Mouse (Mus musculus): ENCODE results near the gene Vars.

Gene Vars

DNA sequence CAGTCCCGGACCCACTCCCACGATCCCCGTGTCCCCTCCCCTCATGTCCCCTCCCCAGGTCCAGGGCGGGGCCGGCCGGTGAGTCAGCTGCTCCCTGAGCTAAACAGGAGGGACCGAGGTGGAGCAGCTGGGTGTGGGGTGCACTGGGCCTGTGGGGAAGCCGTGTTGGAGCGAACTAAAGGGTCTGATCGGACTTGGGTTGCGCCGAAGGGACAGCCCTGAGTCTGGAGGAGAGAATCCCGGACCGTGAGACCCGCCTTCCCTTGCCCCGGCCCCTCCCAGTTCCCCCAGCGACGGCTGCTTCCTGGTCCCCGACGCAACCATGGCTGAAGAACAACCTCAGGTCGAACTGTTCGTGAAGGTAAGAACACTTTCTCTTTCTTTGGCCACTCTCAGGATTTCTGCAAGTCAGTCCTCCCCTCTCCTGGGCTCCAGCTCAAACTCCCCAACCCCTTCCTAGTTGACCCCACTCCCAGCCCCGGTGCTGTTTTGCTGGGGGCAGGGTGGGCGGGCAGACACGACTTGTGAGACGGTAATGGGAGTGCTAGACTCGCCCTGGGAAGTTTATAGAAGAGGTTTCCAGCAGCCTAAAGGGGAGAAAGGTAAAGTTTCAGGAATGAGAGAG lies 49.5 kb downstream of the Vars start:
- peak; percentile 84 for DNase-seq

DNA sequence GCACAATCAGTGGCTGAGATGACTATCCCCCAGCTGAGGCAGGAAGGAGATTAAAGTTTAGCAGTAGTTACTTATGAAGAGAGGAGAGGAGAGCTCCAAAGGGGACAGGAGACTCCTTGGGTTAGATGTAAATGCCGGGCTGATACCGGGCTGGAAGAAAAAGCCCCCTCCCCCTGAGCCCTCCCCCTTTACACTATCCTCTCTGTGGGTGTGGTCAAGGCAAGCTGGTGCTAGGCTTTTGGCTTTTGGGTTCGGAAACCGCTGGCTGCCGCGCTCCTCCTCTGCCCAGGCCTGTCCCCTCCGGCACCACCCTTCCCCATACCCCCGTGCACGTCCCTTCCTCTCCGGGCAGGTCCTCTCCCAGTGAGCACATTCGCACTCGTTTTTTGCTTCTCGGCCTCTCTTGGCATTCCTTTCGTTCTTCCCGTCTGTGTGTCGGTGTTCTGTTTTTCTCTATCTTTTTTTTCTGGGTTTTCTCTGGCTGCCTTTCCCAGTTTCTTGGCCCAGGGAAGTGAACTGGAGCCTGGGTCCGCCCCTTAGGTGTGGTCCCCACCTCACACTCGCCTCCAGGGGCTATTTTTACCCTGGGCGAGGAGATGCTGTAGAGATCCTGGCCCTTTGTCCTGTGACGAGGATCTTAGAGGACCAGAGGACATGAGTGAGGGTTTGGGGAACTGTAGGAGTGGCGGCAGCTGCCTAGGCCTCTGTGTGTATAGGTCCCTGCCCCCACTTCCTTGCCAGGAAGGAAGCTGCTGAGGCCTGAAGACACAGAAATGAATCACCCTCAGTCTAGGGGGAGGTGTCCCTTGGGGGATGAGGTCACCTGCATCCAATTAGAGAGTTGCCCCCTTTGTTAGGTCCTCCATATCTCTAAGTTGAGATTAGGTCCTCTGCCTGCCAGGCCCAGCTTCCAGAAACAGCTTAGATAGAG lies 50.6 kb downstream of the Vars start:
- DNase-seq = peak; percentile 76

DNA sequence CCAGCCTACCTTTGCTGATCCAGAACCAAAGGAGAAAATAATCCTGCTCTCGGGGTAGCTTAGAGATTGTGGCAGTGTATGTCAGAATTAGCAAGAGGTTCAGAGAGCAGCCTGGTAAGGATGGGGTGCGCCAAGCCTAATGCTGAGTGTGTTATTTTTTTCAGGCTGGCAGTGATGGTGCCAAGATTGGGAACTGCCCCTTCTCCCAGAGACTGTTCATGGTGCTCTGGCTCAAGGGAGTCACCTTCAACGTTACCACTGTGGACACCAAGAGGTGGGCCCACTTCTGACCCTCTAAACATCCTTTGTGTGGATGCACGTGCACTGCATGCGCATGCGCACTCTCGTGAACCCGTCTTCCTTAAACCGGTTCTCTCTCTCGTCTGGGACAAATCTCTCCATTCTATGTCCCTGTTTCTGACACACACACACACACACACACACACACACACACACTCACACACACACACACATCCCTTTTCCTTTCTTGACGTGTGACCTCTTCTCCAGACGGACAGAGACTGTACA lies 51.5 kb downstream of the Vars start:
- DNase-seq = no peak

DNA sequence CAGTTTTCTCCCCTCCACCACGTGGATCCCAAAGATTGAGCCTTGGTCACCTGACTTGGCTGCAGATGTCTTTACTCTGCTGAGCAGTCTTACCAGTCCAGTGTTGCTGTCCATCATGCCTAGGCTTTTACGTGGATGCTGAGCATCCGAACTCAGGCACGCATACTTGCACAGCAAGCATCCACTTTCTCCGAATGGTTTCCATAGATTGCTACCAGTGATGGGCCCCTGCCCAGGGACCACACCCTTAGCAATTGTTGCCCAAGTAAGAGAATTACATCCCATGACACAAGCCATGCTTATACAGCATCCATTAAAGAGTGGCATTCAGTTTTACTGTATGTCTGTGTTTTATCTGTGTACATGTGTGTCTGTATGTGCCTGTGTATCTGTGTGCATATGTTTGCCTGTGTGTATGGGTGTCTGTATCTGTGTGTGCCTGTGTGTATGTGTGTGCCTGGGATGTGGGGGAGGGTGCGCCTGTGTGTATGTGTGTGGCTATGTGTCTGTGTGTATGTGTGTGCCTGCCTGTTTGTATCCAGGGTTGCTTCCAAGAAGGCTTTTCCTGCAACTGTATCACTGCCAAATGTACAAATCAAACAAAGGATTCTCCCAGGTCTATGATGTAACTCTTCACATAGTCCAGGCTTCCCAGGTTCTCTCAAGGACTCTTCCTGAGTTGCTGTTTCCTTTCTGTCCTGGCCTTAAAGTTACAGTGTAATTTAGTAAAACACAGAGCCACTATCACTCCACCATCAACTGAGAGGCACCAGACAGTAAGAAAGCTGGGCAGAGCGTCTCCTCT lies 55.1 kb downstream of the Vars start:
- DNase-seq = no peak

DNA sequence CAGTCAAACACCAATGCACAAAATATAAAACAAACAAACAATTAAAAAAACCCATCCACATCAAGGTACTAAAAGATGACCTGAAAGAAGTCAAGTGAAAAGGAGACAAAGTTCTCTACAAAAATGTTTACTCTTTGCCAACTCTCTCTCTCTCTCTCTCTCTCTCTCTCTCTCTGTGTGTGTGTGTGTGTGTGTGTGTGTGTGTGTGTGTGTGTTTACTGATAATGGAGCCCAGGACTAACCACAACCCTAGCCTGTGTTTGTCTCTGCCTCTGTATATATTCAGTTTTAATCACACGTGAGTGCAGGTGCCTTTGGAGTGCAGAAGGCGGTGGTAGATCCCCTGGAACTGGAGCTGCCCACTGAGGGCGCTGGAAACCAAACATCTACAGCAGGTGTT lies 56.3 kb downstream of the Vars start:
- no peak for DNase-seq

DNA sequence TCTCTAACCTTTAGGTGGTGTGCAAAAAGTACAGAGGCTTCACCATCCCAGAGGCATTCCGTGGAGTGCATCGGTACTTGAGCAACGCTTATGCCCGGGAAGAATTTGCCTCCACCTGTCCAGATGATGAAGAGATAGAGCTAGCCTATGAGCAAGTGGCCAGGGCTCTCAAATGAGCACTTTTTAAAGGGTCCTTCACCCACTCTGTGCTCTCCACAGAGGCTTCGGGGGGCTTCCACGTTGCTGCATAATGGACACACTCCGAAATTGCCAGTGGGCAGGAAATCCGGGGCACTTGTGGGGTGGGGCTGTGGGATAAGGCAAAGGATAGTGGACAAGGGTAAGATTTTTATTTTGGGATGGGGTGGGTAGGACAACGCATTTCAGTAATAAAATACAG lies 57.5 kb downstream of the Vars start:
- no peak for DNase-seq

DNA sequence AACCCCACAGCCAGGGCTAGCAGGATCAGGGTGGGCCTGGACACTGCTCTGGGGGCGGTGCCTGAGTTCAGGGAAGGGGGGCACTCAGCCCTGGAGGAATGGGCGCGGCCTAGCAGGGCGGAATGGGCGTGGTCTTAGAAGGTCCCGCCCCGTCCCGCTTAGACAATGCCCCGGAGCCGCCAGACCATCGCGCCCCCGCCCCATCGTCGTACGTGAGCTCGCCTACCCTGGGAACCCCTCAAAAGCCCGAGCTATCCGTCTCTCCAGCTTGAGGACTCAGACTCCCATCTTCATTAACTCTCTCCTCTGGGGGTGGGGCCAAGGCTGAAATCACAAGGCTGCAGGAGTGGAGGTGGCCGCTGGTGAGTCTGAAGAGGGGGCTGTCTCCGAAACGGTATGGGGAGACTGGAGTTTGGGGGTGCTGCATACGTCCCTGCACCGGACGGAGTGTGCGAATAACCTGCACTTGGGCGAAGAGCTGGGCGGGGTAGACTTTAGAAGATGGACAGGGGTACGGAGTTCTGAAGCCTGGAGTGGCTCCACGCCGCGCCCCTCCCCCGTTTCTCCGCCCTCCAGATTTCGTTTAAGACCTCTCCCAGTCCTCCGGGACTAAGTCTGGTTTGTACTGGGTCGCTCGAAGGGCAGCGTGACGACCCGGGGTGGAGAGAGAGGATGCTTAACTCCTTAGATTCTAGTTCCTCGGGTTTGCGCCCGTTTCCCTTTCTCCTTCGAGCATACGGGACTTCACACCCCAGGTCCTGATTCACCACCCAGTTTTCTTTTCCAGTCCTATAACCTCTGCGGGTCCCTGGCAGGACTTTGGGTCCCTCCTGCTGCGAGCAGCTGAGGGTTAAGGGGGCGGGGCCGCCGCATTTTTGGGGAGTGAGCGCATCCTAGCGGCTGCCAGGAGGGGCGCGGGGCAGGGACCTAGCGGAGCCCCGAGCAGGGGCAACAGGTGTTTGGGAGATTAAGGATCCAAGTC lies 58.4 kb downstream of the Vars start, which contains the start of gene Ddah2:
Gene Ddah2 (plus strand): TSS at position 125 of the 982 bp plus-strand sequence.
- DNase-seq = peak; percentile 96

DNA sequence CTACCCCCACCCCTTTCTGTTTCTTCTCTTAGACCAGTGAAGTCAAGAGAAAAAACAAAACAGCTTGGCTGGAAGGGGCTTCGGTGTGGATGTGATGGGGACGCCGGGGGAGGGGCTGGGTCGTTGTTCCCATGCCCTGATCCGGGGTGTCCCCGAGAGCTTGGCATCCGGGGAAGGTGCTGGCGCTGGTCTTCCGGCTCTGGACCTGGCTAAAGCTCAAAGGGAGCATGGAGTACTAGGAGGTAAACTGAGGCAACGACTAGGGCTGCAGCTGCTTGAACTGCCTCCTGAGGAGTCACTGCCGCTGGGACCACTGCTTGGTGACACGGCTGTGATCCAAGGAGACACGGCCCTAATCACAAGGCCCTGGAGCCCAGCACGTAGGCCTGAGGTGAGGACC lies 59.3 kb downstream of the Vars start:
- DNase-seq = no peak

DNA sequence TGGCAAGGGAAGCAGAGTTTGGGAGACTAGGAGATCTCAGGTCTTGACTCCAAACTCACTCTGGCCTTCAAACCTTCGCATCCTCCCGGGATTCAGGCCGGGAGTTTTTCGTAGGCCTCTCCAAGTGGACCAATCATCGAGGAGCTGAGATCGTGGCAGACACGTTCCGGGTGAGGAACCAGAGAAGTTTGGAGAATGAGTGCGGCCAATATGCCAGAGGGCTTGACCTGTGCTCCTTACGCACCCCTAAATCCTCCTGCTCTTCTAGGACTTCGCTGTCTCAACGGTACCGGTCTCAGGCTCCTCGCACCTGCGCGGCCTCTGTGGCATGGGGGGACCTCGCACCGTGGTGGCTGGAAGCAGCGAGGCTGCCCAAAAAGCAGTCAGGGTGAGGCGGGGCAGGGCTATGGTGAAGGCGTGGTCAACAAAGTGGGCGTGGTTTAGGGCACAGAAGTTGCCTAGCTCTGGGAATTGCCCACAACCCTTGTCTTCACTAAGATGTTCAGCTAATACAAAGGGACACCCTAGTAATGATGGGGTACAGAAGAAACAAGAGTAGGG lies 60.0 kb downstream of the Vars start:
- peak; percentile 47 for DNase-seq

DNA sequence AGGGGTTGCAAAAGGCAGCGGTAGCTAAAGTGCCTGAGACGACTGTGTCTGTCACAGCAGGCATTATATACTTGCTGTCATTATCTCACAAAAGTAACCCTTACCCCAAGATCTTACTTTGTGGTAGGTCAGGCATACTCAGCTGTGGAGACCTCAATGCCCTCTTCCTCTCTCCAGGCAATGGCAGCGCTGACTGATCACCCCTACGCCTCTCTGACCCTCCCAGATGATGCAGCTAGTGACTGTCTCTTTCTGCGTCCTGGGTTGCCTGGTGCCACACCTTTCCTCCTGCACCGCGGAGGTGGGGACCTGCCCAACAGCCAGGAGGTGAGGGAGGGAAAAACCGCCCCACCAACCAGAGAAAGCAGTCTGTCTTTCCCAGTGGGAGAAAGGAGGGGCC lies 60.5 kb downstream of the Vars start:
- DNase-seq = no peak

DNA sequence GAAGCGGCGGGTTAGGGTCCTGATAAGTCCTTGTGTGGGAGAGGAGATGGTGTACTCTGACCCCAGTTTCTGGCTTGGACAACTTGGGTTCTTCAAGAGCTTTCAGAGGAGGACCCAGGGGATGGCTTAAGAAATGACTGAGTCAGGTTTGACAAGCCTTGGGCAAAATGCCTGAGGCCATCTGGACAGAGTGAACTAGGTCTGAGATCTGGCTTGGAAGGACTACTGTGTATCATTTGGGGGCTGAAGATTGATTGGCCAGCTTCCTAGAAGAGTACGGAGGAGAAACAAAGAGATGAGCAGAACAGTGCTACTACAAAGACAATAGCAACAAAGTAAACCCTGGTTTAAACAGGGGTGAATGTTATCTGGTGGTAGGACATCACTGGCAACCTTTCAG lies 62.7 kb downstream of the Vars start:
- DNase-seq = no peak

DNA sequence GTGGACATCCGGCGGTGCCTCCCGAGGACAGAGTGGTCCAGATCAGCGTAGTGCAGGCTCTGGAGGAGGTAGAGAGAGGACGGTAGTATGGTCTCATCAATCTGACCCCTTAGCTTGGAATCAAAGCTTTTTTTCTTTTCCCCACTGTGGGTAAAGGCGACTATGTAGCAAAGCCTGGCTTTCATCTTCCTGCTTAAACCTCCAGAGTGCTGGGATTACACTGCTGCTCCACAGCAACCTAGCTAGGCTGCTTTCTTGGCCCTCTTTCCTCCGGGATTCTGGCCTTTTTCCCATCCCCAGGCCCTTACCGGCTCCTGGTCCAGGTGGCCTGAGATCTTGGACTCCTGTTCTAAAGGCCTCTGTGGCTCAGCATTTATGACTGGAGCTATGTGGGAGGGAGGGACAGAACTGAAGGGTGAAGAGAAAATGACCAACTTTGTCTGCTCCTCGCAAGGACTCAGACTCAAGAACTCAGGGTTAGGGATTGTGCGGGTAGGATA lies 63.6 kb downstream of the Vars start:
- no peak for DNase-seq

DNA sequence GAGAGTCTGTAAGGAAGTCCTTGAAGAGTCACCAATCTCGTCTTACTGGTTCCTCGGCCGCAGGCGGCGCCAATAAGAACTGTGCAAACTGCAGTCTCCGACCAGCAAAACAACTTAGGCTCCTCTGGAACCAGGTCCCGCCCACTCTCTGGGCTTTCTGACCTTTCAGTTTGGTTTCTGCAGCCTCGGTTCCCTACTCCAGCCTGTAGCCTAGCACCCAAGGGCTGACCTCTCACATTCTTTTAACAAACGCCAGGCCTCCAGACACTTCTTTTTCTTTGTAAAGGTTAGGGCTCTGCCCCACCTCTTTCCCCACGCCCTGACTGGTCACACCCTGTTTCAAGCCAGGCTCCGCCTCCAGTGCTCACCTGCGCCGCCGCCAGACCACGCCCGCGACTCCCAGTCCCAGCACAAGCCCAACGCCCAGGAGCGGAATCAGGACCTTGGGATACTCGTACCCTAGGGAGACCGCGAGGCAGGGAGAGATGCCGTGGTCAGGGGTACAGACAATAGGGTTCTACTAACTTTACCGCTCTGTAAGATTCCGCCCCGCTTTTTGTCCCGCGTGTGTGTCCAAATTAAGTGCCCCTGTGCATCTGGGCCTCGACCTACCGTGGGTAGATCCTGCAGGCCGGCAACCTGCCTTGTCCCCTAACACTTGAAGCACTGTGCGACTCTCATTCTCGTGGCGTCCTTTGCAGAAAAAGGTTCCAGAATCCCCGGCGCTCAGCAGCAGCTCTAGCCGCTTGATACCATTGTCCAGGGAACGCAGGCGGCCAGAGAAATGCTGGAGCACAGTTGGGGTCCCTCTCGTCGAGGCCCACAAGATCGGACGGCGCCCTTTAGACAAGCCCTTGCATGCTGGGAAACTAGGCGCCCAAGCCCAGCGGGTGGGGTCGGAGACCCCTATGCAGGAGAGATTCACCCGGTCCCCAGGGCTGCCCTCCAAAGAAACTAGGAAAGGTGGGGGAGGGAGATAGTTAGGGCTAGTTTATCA lies 64.5 kb downstream of the Vars start, which contains the start of gene Ly6g6c:
Gene Ly6g6c (plus strand): TSS at position 438 of the 997 bp plus-strand sequence.
- DNase-seq = peak; percentile 72
